Mouse (Mus musculus): ENCODE results near the gene Mecom. TPM values are rescaled to one million over a fixed set of nuclear protein-coding genes. Genes with fewer than 3 reads are reported as not detected.
"Not testable (repeated sequence)": the region's sequence is repeated elsewhere in the genome, so short reads cannot be mapped to it uniquely, and the experiment has no call there.

The Mecom gene
- total RNA-seq, 4 experiments from 2014 or later = 2.2 to 5.5 (median 4.5) TPM

DNA sequence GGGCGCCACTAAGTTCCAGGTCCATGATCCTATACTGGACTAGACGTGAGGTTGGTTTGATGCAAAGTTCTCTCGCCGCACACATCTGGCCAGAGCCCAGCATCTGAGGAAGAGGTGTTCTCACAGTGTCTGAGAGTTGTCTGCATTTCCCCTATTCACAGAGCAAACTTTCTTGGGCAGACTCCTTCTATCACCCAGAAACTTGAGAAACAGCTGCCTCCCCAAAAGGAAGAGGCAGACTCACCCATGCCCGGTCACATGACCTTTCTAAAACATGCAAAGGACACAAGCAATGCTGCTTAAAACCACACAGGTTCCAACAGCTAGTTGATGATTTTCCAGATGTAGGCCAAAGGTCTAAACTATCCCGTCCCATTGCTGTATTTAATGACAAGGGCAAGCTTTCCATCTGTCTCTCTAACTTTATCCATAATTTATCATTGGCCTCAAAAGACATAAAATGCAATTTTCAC lies 101.8 kb downstream of the Mecom start:
- no peak for DNase-seq (ENCODE audit: low spot score in 2 of 2)

GRCm38 (mm10) chr3:30445247-30445969 lies 102.4 kb downstream of the Mecom start:
- DNase-seq (ENCODE audit: low spot score in 2 of 2) = no peak

- DNase-seq (ENCODE audit: low spot score in 2 of 2) = no peak
Measured at GRCm38 (mm10) chr3:30441646-30442045, 106.2 kb downstream of the Mecom start.

DNA sequence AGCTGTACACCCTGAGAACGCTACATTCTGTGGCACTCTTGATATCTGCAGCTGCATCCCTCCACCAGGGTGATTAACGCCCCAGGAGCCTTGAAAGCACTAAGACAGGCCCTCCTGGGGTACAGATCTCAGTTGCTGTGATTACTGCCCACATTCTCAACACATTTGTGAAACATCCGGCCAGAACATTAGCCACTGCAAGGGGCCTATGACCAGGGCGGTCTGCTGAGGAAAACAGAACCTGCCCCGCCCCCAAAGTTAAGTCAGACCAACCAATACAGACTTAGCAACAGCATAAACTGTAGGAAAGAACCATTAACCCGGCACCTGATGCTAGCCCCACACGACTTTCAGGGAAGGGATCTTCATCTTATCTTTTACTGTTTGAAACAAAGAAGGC lies 109.8 kb downstream of the Mecom start:
- DNase-seq (ENCODE audit: low spot score in 2 of 2) = no peak

DNA sequence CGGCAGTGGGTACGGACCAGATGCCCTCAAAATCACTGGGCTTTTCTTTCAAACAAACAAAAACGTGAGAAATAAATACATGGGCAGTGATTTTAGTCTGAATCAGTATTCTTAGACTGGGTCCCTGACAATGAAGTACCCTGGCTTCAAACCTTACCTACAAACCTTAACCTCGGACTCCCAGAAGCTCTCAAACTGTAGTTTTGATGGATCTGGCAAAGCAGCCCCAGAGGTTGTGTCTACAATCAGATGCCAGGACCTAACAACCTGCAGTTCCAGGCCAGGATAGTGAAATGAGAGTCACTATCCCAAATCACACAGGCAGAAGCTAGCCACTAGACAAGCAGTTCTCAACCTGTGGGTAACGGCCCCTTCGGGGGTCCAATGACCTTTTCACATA lies 111.2 kb downstream of the Mecom start:
- no peak for DNase-seq (ENCODE audit: low spot score in 2 of 2)

DNA sequence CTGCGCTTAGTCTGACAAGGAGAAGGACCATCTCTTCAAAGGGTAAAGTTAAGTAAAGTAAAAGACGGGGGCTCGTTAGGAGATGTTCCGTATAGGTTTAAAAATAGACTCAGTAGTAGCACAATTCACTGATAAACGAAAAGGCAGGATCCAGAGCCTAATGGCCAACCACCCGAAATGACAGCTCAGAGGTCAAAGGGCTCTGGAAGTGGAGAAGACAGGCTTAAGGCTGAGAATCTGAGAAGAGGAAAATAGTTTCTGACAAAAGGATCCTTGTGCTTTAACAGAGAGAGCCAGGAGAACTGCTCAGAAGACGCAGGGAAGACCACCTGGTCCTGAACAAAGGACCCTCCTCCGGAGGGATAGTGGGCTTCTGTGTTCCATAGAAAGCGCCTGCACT lies 111.7 kb downstream of the Mecom start:
- no peak for DNase-seq (ENCODE audit: low spot score in 2 of 2)

DNA sequence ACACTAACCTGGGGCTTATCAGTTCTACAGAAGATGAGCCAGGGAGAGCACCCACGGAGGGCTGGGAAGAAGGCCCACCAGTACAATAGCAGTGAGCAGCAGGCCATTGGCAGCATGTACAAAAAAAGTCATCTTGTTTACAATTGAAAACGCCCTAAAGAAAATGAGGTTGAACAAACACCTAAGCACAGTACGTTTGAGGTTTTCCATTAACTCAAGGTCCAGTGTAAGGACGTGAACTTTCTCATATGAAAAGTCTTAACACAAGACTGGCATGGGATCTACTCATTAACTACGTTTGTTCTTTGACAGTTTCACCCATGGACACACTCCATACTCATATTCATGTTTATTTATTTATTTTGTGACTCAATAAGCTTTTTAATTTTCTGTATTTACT lies 118.9 kb downstream of the Mecom start:
- DNase-seq (ENCODE audit: low spot score in 2 of 2) = no peak

- no peak for DNase-seq (ENCODE audit: low spot score in 2 of 2)
Measured at GRCm38 (mm10) chr3:30424036-30424435, 123.8 kb downstream of the Mecom start.

- DNase-seq (ENCODE audit: low spot score in 2 of 2) = not testable (repeated sequence)
Measured at GRCm38 (mm10) chr3:30421948-30422347, 125.9 kb downstream of the Mecom start.

GRCm38 (mm10) chr3:30420899-30421298 lies 126.9 kb downstream of the Mecom start:
- DNase-seq (ENCODE audit: low spot score in 2 of 2) = no peak

GRCm38 (mm10) chr3:30414173-30414572 lies 133.6 kb downstream of the Mecom start:
- no peak for DNase-seq (ENCODE audit: low spot score in 2 of 2)

DNA sequence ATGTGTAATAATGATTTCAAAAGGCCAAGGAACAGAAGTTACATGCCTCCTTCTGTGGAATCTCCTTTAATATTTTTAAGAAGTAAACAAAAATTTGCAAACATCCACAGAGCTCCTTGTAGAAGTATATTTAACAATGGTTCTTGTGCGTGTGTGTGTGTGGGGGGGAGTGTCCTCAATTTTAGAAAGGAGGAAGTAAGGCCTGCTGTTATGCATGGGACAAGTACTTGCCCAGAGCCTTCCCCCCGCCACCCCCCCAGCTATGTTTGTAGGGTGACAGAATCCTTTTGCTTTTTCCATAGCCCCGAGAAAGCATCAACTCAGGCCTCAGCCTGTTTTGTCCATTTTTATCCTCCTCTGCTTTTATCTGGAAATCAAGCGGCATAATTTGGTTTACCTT lies 137.0 kb downstream of the Mecom start:
- no peak for DNase-seq (ENCODE audit: low spot score in 2 of 2)

DNA sequence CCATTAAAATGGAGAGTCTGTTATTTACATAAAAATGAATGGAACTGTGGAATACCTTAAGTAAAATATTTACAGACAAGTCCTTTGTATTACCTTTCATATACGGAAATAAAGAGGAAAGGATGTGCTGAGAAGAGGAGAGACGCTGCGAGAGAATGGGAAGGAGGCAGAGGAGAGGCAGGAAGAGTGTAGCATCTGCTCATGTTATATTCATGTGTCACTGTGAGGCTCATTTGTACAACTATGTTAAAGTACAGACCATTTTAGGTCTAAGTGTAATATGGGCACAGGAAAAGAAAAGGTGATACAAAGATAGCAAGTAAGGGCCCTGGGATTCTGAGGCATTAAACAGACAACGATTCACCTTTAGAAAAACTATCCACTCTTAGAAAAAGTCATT lies 143.0 kb downstream of the Mecom start:
- no peak for DNase-seq (ENCODE audit: low spot score in 2 of 2)

- DNase-seq (ENCODE audit: low spot score in 2 of 2) = no peak
Measured at GRCm38 (mm10) chr3:30398911-30399310, 148.9 kb downstream of the Mecom start.

DNA sequence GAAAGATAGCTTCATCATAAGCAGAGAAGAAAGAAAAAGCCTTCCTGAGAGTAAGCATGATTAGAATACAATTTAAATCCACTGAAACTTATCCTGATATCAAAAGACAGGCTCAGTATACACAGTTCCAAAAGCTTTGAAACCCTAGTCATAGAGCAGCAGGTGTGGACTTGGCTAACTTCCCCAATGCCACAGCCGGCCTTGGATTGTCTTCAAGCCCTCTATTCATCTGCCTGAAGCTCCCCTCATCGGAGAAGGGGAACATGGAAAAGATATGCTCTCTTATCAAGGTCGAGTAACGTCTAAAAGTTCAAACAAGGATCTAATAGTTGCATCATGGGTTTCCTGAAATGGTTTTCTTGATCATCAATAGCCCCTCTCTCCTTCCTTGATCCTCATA lies 152.9 kb downstream of the Mecom start:
- no peak for DNase-seq (ENCODE audit: low spot score in 2 of 2)

- DNase-seq (ENCODE audit: low spot score in 2 of 2) = no peak
Measured at GRCm38 (mm10) chr3:30392662-30393061, 155.1 kb downstream of the Mecom start.

GRCm38 (mm10) chr3:30392218-30392617 lies 155.6 kb downstream of the Mecom start:
- no peak for DNase-seq (ENCODE audit: low spot score in 2 of 2)

DNA sequence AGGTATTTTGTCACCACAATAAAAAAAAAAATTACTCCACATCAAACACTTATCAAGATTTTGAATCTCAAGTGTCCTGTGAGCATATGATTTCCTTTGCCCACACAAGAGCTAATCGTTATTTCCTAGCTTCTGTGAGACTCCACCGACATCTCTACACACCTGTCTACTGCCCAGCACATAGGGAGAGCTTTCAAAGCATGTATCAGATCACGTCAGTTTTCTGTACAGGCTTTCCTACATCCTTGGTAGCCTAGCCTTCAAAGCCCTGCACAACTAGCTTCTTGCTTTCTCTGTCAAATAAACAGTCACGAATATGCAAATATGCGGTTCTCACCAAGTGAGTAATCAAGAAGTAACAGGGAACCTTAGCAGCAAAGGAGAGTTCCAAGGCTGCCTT lies 157.5 kb downstream of the Mecom start:
- no peak for DNase-seq (ENCODE audit: low spot score in 2 of 2)

DNA sequence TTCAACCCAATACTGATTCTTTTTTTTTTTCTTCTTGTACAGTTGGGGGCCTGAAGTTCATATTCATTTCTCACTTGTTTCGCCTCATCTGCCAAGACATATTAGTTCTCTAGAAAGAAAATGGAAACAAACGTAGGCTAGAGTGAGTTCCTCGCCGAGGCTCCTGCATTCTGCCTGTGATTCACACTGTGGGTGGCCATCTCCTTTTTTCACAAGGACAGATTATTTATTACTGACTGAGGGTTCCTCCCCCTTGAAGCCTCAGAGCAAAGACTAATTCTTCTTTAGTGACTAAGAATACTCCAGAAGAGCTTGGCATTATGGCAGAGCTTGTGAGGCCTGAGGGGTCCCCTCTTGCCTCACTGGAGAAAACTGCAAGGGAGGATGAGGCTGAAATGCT lies 167.5 kb downstream of the Mecom start:
- DNase-seq (ENCODE audit: low spot score in 2 of 2) = no peak

DNA sequence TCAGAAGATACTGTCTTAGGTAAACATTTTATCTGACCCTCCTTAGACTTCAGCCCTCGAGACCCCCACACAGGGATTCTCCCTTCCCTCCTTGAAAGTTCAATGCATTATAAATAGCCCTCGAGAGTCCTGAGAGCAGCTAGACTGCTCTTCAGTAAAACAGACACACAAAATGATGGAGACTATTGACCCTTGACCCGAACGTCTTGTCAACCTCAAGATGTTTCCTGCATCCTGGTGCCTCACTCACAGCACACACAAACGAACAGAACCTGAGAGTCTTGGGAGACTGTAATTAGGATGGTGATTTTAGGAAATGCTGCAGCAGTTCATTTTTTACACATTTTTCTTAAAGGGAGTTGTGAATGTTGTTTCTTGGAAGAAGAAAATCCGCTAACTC lies 168.5 kb downstream of the Mecom start:
- no peak for DNase-seq (ENCODE audit: low spot score in 2 of 2)

- no peak for DNase-seq (ENCODE audit: low spot score in 2 of 2)
Measured at GRCm38 (mm10) chr3:30371472-30371871, 176.3 kb downstream of the Mecom start.

DNA sequence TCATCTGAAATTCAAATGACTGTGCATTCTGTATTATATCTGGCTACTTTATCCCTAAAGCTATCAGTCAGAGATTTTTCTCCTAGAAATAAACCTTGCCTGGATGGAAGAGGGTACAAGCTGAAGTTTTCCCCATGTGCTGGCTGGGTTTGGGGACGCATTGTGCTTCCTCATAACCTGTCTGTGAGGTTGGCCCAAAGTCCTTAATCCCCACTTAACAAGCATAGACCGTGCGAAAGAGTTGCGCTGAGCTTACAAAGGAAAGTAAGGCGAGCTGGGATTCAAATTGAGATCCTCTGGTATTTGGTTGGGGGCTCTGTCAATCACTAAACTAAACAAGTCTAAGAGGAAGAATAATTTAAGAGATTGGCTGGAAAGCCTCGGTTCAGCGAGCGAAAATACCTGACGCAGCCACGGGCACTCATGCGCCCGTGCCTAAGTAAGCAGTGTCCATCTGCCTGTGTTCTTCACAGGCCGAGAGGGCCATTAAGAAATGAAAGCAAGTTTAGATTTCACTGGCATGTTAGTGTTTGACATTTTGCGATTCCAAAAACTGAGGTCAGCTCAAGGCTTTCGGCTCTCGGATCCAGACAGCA lies 176.8 kb downstream of the Mecom start:
- DNase-seq (ENCODE audit: low spot score in 2 of 2) = no peak

DNA sequence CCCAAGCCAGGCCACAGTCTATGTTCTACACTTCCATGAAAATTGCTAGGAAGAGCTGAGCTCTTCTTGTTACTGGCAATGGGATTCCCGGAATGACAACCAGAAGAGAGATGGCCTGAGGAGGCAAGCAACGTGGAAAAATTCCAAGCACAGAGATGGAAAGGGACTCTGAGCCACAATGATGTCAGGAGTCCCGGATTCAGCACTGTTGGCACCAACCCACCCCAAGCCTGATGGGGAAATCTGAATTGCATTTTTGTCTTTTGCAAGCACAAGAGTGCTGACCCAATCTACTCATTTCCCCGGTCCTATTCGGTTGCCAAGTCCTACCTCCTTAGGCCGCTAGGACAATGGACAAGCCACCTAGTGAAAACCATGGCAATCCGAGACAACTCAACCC lies 181.2 kb downstream of the Mecom start:
- DNase-seq (ENCODE audit: low spot score in 2 of 2) = no peak
